Comparison of ENCODE assay signal across 8 mouse cellular contexts in genomic region chr10:23894601-23895349, GRCm38 (mm10). TPM values are rescaled to one million over a fixed set of nuclear protein-coding genes. Genes with fewer than 3 reads are reported as not detected.
DNase-seq lines count a peak whose midpoint lies in the region; ATAC-seq and TF ChIP-seq lines count a peak whose summit lies in the region.
"Had no signal": no experiment of that assay in that cellular context is flagged by ENCODE, and none has a peak within 500 bp of the region (broad histone marks: within the 10 kb centered on the region; RNA-seq: fewer than 3 reads in every experiment).

Gene Vnn1 (plus strand): TSS chr10:23894688.

- no peak for ATAC-seq in hindbrain, embryonic 12.5 days (ENCODE audit: low FRiP score)
- no peak; the same call in 1 of the 2 replicates for ATAC-seq in limb, embryonic 14.5 days (ENCODE audit: low FRiP score, low read depth)
- ATAC-seq in monocyte, adult 5-6 weeks (replicated peaks; ENCODE audit: insufficient number of reproducible peaks, low FRiP score, low TSS enrichment, poor library complexity, severe bottlenecking), result no peak

- H3K27ac ChIP-seq in hindbrain, embryonic 12.5 days, result no peak within 1 kb of the TSS
- H3K27ac ChIP-seq in limb, embryonic 14.5 days (replicated peaks; ENCODE audit: low read depth, low read length), result no peak within 1 kb of the TSS

- no peaks in the 10 kb centered on the region for H3K9me3 ChIP-seq in hindbrain, embryonic 12.5 days (replicated peaks)
- H3K9me3 ChIP-seq in limb, embryonic 14.5 days (ENCODE audit: control insufficient read depth, low read length), result no peaks in the 10 kb centered on the region

- no peak for TF ChIP-seq POLR2A in limb, embryonic 14.5 days (IDR thresholded peaks at IDR 0.05; ENCODE audit: borderline replicate concordance, extremely low read depth, insufficient read depth, insufficient read length)

- DNase-seq in adrenal gland, adult (ENCODE audit: inconsistent age in 2 of 2, low spot score in 1 of 2), result peak; percentile 36 to 84
- peak; percentile 2 for DNase-seq in brain, adult 2 months (ENCODE audit: low read depth, low spot score)
- no peak for DNase-seq in limb, embryonic 14.5 days (ENCODE audit: low spot score)
- peak; percentile 15 for DNase-seq in ovary, adult 18-20 months (ENCODE audit: low spot score)
- no peak for DNase-seq in left cerebral cortex, postnatal 14 days (ENCODE audit: low spot score in 2 of 2)

- whole genome bisulfite sequencing in hindbrain, embryonic 12.5 days, result 38% methylated on average over 21 of the region's 21 CpGs
- WGBS in limb, embryonic 14.5 days, result 19% methylated on average over 21 of the region's 21 CpGs

- no peaks in the 10 kb centered on the region for H3K4me1 ChIP-seq in hindbrain, embryonic 12.5 days
- peaks cover 5% of the 10 kb centered on the region; the same call in 1 of the 2 replicates for H3K4me1 ChIP-seq in limb, embryonic 14.5 days (ENCODE audit: control insufficient read depth, insufficient read depth, low read length)

- intact Hi-C loops in left cerebral cortex, postnatal 14 days (cut with DNase I), result no loop called here

- no peaks in the 10 kb centered on the region for H3K36me3 ChIP-seq in hindbrain, embryonic 12.5 days
- H3K36me3 ChIP-seq in limb, embryonic 14.5 days (ENCODE audit: control insufficient read depth, insufficient read depth, low read length), result no peaks in the 10 kb centered on the region

- 0 out of 2 replicates have a peak within 1 kb of the TSS, but pooled peaks have one; percentile 5 for H3K4me3 ChIP-seq in hindbrain, embryonic 12.5 days
- peak within 1 kb of the TSS; percentile 23 for H3K4me3 ChIP-seq in limb, embryonic 14.5 days (replicated peaks; ENCODE audit: low read length)
- H3K4me3 ChIP-seq: erythroblast, embryonic 14.5 days had no signal

- no peak within 1 kb of the TSS for H3K9ac ChIP-seq in hindbrain, embryonic 12.5 days
- peak within 1 kb of the TSS; percentile 48 for H3K9ac ChIP-seq in limb, embryonic 14.5 days (ENCODE audit: low read depth, low read length, severe bottlenecking)

- H3K4me2 ChIP-seq in hindbrain, embryonic 12.5 days (replicated peaks), result peak within 1 kb of the TSS; percentile 39
- peak within 1 kb of the TSS; percentile 43 for H3K4me2 ChIP-seq in limb, embryonic 14.5 days (replicated peaks; ENCODE audit: low read depth, low read length, severe bottlenecking)

- no peaks in the 10 kb centered on the region for H3K27me3 ChIP-seq in hindbrain, embryonic 12.5 days
- H3K27me3 ChIP-seq in limb, embryonic 14.5 days (ENCODE audit: control insufficient read depth, insufficient read depth, low read length), result no peaks in the 10 kb centered on the region

RNA-seq across cellular contexts. Expression of gene Vnn1, which starts in this region (rescaled TPM):
- 1.3 and 1.6 TPM in 2 replicates for polyA plus RNA-seq in hindbrain, embryonic 12.5 days (2016; fragmentation: Nextera tagmentation; extraction: Ambion mirVana)
- 0.82 and 1.1 TPM in 2 replicates for polyA plus RNA-seq in limb, embryonic 14.5 days (2012; rRNA removed)
- 0.96 and 1.3 TPM in 2 replicates for polyA plus RNA-seq in limb, embryonic 14.5 days (2014; fragmentation: Nextera tagmentation; extraction: Ambion mirVana)
- total RNA-seq in monocyte, adult 5-6 weeks (2017), result not detected in 3 replicates
- under 1 TPM in 1 of 2 experiments, not detected in 1; 0.13 TPM for total RNA-seq in left cerebral cortex, postnatal 14 days (2021)
- polyA plus RNA-seq: erythroblast, embryonic 14.5 days had no signal

Comparison
In these comparisons a context has a peak if more than half of its experiments do, and no peak if none do; other contexts are left out.
1. DNase-seq: peak in adrenal gland, adult (2 of 2), brain, adult 2 months (single experiment) and ovary, adult 18-20 months (single experiment); none in limb, embryonic 14.5 days (single experiment) and left cerebral cortex, postnatal 14 days (0 of 2).